Mouse (Mus musculus) liver, adult 2 months (tissue): ENCODE results near the gene Rorb.

ENCODE experiments used
- CTCF ChIP-seq: fragments of 200-500 bp; IDR thresholded peaks from 2 replicates; pipeline ENCODE4 v1.5.1; 2011; ENCODE audit warnings: low read depth, low read length, control low read depth
- POLR2A ChIP-seq: fragments of 200-500 bp; IDR thresholded peaks from 2 replicates; pipeline ENCODE4 v1.6.1; 2011; ENCODE audit warnings: low read length, control low read depth; ENCODE audit not compliant: insufficient read depth; ENCODE audit errors: extremely low read depth

- TF ChIP-seq CTCF (no peak), POLR2A (no peak)
Measured at GRCm38 (mm10) chr19:19112180-19112579, 1.2 kb upstream of the Rorb start.
